Mouse (Mus musculus) cerebellum, adult 9-11 months (tissue): ENCODE data around the gene Ddah1.

Experiments
- DNase-seq: peaks from one replicate; pipeline ENCODE4 v3.0.0; 2022

Ddah1 gene

DNA sequence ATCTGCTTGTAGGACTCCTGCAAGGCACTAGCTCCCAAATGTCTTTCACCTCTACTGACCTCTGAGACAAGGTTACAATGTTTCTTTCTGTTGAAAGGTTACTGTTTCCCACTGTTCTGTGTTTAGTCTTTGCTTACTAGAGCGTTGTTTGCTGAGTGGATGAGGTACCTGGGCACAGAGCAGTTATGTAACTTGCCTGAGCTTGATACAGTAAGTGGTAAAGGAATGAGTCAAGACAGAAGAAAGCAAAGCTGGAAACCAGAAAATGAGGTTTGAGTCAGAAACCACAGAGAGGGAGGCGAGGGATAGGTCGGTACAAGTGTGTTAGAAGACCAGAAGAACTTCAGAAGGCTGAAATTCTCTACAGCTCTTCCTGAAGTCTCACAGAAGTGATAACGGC is 158.4 kb downstream of the Ddah1 start:
- DNase-seq: no peak

DNA sequence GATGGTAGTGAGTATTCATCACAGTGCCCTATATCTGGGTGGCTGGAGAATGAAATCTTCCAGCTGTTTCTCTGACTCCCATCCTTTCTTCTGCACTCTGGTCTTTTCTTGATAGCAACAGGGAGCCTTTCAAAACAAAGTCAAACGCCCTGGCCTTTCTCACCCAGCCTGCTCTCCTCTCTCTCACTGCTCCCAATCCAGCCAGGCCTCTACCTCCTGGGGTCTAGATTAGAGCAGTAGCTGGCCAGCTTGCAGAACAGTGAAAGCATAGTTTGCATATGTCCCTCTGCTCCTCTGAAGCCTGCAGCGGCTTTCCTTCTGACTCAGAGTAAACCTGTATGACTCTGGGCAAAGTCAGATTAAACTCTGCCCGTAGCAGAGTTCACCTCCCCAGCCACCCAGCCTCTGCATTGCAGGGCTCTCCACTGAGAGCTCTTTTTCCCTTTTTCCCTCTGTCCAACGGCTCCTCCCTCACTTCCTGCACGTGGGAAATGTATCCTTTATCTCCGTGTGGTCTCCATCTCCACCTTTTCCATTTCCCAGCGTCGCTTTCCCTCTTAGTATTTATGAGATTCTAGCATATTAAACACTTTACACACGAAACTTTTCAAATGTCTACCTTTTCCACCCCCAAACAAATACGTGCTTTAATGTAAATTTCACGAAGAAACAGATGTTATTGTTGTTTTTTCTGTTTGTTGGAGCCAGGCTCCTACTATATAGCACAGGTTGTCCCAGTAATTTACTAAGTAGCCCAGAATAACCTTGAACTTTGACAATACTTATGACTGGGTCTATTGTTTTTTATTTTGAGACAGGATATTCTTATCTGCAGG is 163.8 kb downstream of the Ddah1 start, which contains the start of gene Bcl10:
TSS of gene Bcl10 (plus strand) at position 786 of the 836 bp plus-strand sequence.
- DNase-seq: no peak

- no peak for DNase-seq
Observed at GRCm38 (mm10) chr3:145922971-145923370, 164.5 kb downstream of the Ddah1 start.

GRCm38 (mm10) chr3:145923874-145924577 is 165.6 kb downstream of the Ddah1 start:
- DNase-seq: peak; percentile 99

DNA sequence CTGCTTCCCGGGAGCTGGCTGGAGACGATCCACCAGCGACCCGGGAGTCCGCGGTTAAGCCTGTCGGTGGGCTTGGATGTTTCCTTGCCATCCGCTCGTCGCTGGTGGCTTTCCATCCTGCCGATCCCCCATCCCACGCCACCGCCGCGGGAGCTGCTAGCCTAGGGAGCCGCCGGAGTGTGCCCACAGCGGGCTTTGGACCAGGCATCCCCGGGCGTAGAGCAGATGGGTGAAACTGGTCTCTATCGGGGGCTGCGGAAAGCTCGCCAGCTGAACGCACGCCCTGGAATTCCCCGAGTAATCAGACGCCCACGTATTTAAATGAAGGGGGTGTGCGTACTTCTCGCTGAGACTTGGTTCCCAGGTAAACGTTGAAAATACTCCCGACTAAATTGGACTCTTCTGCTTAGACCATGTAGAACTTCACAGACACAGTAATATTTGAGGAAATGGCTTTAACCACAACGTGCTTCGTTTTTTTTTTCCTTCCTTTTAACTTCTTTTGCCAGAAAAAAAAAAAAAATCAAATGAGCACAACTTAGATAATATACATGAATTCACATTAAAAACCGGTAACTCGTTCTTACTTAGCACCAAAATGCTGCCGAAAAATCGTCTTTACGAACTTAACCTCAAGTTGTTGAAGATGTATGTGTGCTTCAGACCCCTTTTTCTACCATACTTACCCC is 166.3 kb downstream of the Ddah1 start:
- peak; percentile 79 for DNase-seq

- DNase-seq: no peak
Observed at GRCm38 (mm10) chr3:145925506-145925905, 167.0 kb downstream of the Ddah1 start.

GRCm38 (mm10) chr3:145929525-145930400 is 171.3 kb downstream of the Ddah1 start:
- no peak for DNase-seq

DNA sequence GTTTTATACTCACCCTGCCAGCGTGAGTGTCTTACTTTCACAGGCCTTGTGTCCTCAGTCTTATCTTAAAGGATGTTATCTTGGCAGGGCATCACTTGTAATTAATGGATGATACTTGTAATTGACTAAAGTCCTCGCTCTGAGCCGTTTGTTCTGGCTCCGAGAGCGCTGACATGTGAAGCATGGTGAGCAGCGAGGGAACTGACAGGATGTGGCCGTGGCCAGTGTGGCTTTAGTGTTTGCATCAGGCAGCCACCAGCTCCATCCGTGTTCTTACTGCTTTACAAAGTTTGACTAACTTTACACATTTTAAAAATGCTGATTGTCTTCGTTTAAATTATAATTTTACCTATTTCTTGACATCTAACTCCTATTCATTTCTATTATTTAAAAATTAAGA is 175.4 kb downstream of the Ddah1 start:
- no peak for DNase-seq

DNA sequence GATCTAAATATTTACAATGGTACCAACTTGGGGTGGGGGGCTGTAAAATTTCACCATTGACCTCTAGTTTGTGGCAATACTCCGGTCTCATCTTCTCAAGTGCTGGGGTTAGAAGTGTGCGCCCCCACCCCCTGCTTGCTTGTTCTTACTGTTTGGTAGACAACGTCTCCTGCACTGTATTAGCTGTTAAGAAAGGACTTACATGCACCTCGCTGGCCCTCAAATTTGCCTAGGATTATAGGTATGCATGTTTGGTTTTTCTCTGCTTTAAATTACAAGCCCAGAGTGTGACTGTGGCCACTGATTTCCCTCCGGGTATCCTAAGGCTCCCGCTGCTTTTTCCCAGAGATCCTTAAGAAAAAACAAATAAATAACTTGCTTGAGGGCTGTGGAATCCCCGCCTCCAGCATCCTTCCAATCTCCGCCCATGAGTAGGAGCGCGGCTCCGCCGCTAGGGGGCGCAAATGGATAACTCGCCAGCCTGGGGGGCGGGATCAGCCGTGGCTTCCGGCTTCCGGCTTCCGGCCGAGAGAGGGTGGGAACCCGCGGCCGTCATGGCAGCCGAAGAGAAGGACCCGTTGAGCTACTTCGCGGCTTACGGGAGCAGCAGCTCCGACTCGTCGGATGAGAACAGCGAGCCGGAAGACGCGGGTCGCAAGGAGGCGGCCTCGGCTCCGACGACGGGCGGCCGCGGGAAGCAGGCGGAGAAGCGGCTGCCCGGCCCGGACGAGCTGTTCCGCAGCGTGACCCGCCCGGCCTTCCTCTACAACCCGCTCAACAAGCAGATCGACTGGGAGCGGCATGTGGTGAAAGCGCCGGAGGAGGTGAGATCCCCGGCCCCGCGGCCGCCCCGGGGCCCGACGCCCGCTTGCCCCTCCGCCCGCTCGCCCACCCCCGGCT is 179.3 kb downstream of the Ddah1 start, which contains the start of gene 2410004B18Rik:
TSS of gene 2410004B18Rik (plus strand) at position 510 of the 900 bp plus-strand sequence.
- DNase-seq: peak; percentile 89

DNA sequence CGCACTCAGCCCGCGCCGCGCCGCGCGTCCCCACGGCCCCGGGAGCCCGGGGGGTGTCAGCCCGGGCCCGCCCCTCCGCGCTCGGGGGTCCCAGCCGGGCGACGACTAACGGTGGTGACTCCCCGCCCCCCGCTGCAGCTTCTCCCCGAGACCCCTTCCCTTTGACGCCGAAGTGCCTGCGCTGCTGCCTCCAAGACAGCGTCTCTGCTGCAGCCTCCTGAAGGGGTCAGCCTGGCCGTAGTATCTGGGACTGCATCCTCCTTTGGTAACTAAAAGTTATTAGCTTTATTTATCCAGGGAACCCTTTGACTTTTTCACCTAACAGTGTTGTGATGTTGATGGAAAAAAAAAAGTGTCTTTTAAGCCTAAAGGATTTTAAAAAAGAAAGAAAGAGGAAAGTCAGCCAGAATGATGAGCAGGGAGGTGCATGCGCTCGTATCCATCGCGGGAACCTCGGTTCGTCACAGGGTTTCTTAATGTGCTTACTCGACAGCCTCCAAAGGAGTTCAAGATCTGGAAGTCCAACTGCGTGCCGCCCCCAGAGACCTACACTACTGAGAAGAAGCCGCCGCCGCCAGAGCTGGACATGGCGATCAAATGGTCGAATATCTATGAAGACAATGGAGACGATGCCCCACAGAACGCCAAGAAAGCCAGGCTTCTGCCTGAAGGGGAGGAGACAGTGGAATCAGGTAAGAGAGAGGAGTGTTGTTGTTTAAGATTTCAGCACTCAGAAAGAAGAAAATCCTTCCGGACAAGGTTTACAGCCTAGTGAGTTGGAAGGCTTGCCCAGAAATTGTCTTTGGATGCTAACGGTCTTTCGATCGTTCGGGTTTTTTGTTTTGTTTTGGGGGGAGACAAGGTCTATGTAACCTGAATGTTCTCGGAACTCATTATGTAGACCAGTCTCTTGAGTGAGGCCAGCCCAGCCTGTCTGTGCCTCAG is 180.2 kb downstream of the Ddah1 start:
- peak; percentile 57 for DNase-seq

DNA sequence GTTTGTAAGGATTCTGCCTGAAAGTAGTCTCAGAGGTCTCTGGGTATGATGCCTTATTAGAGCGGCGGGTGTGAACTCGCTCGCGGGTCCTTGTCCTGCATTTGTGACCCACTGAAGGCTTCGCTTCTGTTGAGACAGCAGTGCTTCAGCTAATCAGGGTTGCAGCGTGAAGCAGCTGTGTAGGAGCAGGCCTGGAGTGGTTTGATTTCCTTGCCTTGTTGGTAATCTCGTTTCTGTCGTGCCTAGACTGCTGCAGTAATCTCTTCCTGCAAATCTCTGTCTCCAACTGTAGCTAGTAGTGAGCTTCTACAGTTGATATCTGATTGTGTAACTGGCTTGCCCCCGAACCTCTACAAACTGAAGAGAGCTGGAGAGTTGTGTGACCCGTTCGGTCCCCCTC is 180.9 kb downstream of the Ddah1 start:
- no peak for DNase-seq

- no peak for DNase-seq
Observed at GRCm38 (mm10) chr3:145939971-145940370, 181.5 kb downstream of the Ddah1 start.

DNA sequence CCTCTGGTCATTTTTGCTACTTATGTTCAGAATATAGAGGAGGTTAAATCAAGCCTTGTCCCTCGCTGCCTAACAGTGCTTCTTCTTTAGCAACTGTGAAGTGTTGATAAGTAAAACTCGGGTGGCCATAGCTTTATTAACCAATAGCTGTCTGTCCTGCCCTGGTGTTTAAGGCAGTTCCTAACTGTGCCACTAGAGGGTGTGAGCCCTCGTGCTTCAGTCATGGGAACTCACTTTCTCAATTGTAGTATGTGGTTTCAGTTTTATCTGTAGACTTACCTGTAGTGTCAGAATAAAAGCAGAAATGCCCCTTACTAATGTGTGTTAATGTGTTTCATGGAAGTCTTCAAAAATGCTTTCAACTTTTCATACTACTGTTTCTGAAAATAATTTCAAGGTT is 183.5 kb downstream of the Ddah1 start:
- DNase-seq: no peak
